Mouse (Mus musculus) kidney, adult 9 months (tissue): Measurements from ENCODE around the gene Prr29.
A peak's percentile ranks its signal among the peaks of the same experiment; 100 is the strongest.

ENCODE experiments used
- DNase-seq: peaks from one replicate; pipeline ENCODE4 v3.0.0; 2022

The Prr29 gene

DNA sequence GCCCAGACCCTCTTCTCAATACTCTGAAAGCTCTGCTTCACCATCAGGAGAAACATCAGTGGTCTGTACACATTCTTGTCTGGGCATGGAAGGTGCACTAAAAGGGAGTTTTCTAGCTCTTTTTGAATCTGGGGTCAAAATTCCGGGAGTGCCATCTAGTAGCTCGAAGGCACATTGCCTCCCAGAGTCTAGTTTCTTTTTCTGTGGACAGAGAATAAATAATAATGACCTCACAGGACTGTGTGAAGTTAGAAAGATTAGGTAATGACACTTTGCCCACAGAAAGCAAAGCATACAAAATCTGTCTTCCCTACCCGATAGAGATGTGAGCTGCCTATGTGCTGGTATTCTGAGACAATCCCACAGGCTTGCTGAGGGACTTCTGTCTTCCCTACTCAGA lies 45.2 kb downstream of the Prr29 start:
- DNase-seq: no peak

DNA sequence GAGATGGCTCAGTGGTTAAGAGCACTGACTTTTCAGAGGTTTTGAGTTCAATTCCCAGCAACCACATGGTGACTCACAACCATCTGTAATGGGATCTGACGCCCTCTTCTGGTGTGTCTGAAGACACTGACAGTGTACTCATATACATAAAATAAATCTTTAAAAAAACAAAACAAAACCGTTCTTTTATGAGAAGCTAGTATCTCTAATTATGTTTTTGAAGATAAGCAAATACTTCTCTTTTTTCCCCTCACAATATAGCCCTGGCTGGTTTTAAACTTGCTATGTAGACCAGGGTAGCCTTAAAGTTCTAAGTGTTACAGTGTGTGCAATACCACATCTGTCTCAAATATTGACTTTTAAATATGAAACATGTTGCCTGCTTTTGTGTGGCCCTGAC lies 45.9 kb downstream of the Prr29 start:
- no peak for DNase-seq

DNA sequence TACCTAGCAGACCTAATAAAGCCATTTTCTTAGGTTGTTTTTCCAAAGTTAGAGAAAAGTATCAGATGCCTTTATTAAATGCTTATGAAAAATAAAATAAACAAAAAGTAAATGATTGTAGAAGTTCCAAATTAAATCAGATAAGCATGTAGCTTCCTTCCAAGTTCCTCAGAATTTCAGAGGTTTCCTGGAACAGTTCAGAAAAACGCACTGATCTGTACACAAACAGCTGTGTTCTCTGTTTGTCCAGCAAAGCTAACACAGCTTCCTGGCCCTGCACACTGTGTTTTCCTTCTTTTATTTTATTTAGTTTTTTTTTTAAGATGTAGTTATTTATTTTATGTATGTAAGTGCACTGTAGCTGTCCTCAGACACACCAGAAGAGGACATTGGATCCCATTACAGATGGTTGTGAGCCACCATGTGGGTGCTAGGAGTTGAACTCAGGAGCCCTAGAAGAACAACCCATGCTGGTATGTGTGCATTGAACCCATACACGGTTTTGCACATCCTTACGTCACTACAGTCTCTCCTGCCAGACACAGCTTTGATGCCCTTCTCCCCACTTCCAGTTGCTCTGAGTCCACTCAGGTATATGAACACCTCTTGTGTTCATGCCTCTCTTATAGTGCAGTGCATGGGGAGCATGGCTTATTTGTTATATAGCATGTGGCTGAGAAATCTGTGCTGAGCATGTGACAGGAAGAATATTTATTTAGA lies 47.5 kb downstream of the Prr29 start:
- no peak for DNase-seq

GRCm38 (mm10) chr11:106416331-106416730 lies 51.1 kb downstream of the Prr29 start:
- no peak for DNase-seq

DNA sequence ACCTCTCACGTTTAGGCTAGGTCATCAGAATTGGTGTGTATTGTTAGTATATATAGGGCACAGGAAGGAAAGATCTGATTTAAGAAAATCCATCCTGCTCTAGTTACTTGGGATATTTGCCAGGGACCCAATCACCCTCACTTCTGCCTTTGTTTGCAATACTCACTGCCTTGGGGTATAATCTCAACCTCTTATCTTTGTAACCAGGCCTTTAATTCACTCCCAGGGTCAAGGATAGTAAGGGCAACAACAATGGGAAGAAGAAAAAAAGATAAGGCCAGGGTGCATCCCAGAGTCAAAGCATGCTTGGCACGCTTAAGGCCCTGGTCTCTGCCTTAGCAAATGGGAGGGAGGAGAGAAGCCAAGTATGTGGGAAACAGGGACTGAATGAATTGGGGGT lies 52.6 kb downstream of the Prr29 start:
- DNase-seq: no peak

- DNase-seq: peak; percentile 89
Observed at GRCm38 (mm10) chr11:106418622-106419196, 53.4 kb downstream of the Prr29 start.

- no peak for DNase-seq
Observed at GRCm38 (mm10) chr11:106419262-106420102, 54.2 kb downstream of the Prr29 start.

- DNase-seq: no peak
Observed at GRCm38 (mm10) chr11:106425201-106425600, 59.9 kb downstream of the Prr29 start.

DNA sequence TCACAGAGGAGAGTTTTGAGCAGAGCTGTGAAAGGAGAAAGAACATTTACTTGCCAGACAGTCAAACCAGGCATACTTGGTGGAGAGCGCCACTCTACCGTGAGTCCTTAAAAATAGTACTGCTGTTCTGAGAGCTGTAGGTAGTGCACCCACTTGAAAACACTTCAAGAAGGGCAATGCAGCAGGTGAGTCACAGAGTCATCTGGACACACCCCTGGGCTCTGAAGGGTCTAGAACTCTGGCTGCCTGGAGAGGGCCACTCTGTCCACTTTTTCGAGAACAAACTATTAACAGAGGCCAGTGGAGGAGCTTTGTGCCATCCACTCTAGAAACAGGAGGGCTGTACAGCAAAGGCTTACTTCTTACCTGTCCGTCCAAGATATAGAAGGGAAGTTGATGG lies 61.2 kb downstream of the Prr29 start:
- DNase-seq: no peak
